Mouse (Mus musculus): ENCODE measurements around the gene Secisbp2.
A peak's percentile ranks its signal among the peaks of the same experiment; 100 is the strongest.
"Not testable (repeated sequence)": the region's sequence is repeated elsewhere in the genome, so short reads cannot be mapped to it uniquely, and the experiment has no call there.

The Secisbp2 gene

GRCm38 (mm10) chr13:51658094-51658493, 6.6 kb downstream of the Secisbp2 start:
- TF ChIP-seq CTCF (conservative IDR thresholded peaks at IDR 0.05; ENCODE audit: low read length) (no peak), NANOG (IDR thresholded peaks at IDR 0.05; ENCODE audit: borderline replicate concordance, low read length) (no peak), POU5F1 (IDR thresholded peaks at IDR 0.05; ENCODE audit: borderline replicate concordance, low read length) (no peak)
- no peaks in the 10 kb centered on the region for H3K27me3 ChIP-seq (ENCODE audit: insufficient read depth, low read length)
- no peaks in the 10 kb centered on the region for H3K9me3 ChIP-seq (ENCODE audit: low read length)

GRCm38 (mm10) chr13:51659573-51659972, 8.1 kb downstream of the Secisbp2 start:
- TF ChIP-seq CTCF (conservative IDR thresholded peaks at IDR 0.05; ENCODE audit: low read length) (no peak), POU5F1 (IDR thresholded peaks at IDR 0.05; ENCODE audit: borderline replicate concordance, low read length) (no peak), NANOG (IDR thresholded peaks at IDR 0.05; ENCODE audit: borderline replicate concordance, low read length) (no peak)
- Histone ChIP-seq H3K36me3 (ENCODE audit: insufficient read depth, low read length) (peaks cover 97% of the 10 kb centered on the region), H3K9me3 (ENCODE audit: low read length) (no peaks in the 10 kb centered on the region), H3K27me3 (ENCODE audit: insufficient read depth, low read length) (no peaks in the 10 kb centered on the region), H3K4me3 (replicated peaks; ENCODE audit: low read length) (no peak overlapping the region), H3K4me1 (replicated peaks; ENCODE audit: low read depth, low read length) (no peaks in the 10 kb centered on the region)

More at GRCm38 (mm10) chr13:51658094-51658493, 6.6 kb downstream of the Secisbp2 start:
- H3K4me3 ChIP-seq (replicated peaks; ENCODE audit: low read length): no peak overlapping the region
- peaks cover 98% of the 10 kb centered on the region for H3K36me3 ChIP-seq (ENCODE audit: insufficient read depth, low read length)
- H3K4me1 ChIP-seq (replicated peaks; ENCODE audit: low read depth, low read length): peaks cover 8% of the 10 kb centered on the region

- Histone ChIP-seq H3K4me3 (replicated peaks; ENCODE audit: low read length) (no peak overlapping the region), H3K4me1 (replicated peaks; ENCODE audit: low read depth, low read length) (peaks cover 22% of the 10 kb centered on the region), H3K27me3 (ENCODE audit: insufficient read depth, low read length) (no peaks in the 10 kb centered on the region), H3K9me3 (ENCODE audit: low read length) (no peaks in the 10 kb centered on the region), H3K36me3 (ENCODE audit: insufficient read depth, low read length) (peaks cover 86% of the 10 kb centered on the region)
- no peak for TF ChIP-seq POU5F1 (IDR thresholded peaks at IDR 0.05; ENCODE audit: borderline replicate concordance, low read length)
- TF ChIP-seq NANOG (IDR thresholded peaks at IDR 0.05; ENCODE audit: borderline replicate concordance, low read length): no peak
Measured at GRCm38 (mm10) chr13:51663561-51663960, 12.1 kb downstream of the Secisbp2 start.

GRCm38 (mm10) chr13:51668195-51668594, 16.7 kb downstream of the Secisbp2 start:
- Histone ChIP-seq H3K4me1 (replicated peaks; ENCODE audit: low read depth, low read length) (peaks cover 42% of the 10 kb centered on the region), H3K4me3 (replicated peaks; ENCODE audit: low read length) (peak overlapping the region; percentile 61), H3K36me3 (ENCODE audit: insufficient read depth, low read length) (peaks cover 77% of the 10 kb centered on the region)
- not testable (repeated sequence) for H3K27me3 ChIP-seq (ENCODE audit: insufficient read depth, low read length); H3K9me3 ChIP-seq (ENCODE audit: low read length)

GRCm38 (mm10) chr13:51676641-51677040, 25.1 kb downstream of the Secisbp2 start:
- no peaks in the 10 kb centered on the region for H3K27me3 ChIP-seq (ENCODE audit: insufficient read depth, low read length)
- peaks cover 94% of the 10 kb centered on the region for H3K36me3 ChIP-seq (ENCODE audit: insufficient read depth, low read length)

GRCm38 (mm10) chr13:51677041-51677440, 25.5 kb downstream of the Secisbp2 start:
- Histone ChIP-seq H3K9me3 (ENCODE audit: low read length) (no peaks in the 10 kb centered on the region), H3K36me3 (ENCODE audit: insufficient read depth, low read length) (peaks cover 94% of the 10 kb centered on the region), H3K4me1 (replicated peaks; ENCODE audit: low read depth, low read length) (peaks cover 52% of the 10 kb centered on the region), H3K4me3 (replicated peaks; ENCODE audit: low read length) (no peak overlapping the region), H3K27me3 (ENCODE audit: insufficient read depth, low read length) (no peaks in the 10 kb centered on the region)
- no peak for TF ChIP-seq CTCF (conservative IDR thresholded peaks at IDR 0.05; ENCODE audit: low read length)
- TF ChIP-seq NANOG (IDR thresholded peaks at IDR 0.05; ENCODE audit: borderline replicate concordance, low read length): no peak
- TF ChIP-seq POU5F1 (IDR thresholded peaks at IDR 0.05; ENCODE audit: borderline replicate concordance, low read length): no peak

More at GRCm38 (mm10) chr13:51676641-51677040, 25.1 kb downstream of the Secisbp2 start:
- peaks cover 48% of the 10 kb centered on the region for H3K4me1 ChIP-seq (replicated peaks; ENCODE audit: low read depth, low read length)
- no peak for TF ChIP-seq NANOG (IDR thresholded peaks at IDR 0.05; ENCODE audit: borderline replicate concordance, low read length)
- no peak for TF ChIP-seq CTCF (conservative IDR thresholded peaks at IDR 0.05; ENCODE audit: low read length)
- no peak for TF ChIP-seq POU5F1 (IDR thresholded peaks at IDR 0.05; ENCODE audit: borderline replicate concordance, low read length)
- no peak overlapping the region for H3K4me3 ChIP-seq (replicated peaks; ENCODE audit: low read length)
- H3K9me3 ChIP-seq (ENCODE audit: low read length): no peaks in the 10 kb centered on the region

- Histone ChIP-seq H3K9me3 (ENCODE audit: low read length) (no peaks in the 10 kb centered on the region), H3K4me1 (replicated peaks; ENCODE audit: low read depth, low read length) (peaks cover 54% of the 10 kb centered on the region), H3K36me3 (ENCODE audit: insufficient read depth, low read length) (peaks cover 100% of the 10 kb centered on the region), H3K4me3 (replicated peaks; ENCODE audit: low read length) (no peak overlapping the region), H3K27me3 (ENCODE audit: insufficient read depth, low read length) (no peaks in the 10 kb centered on the region)
- no peak for TF ChIP-seq CTCF (conservative IDR thresholded peaks at IDR 0.05; ENCODE audit: low read length)
- no peak for TF ChIP-seq NANOG (IDR thresholded peaks at IDR 0.05; ENCODE audit: borderline replicate concordance, low read length)
- no peak for TF ChIP-seq POU5F1 (IDR thresholded peaks at IDR 0.05; ENCODE audit: borderline replicate concordance, low read length)
Measured at GRCm38 (mm10) chr13:51677630-51678185, 26.2 kb downstream of the Secisbp2 start.

- TF ChIP-seq NANOG (IDR thresholded peaks at IDR 0.05; ENCODE audit: borderline replicate concordance, low read length): no peak
- TF ChIP-seq POU5F1 (IDR thresholded peaks at IDR 0.05; ENCODE audit: borderline replicate concordance, low read length): no peak
- TF ChIP-seq CTCF (conservative IDR thresholded peaks at IDR 0.05; ENCODE audit: low read length): no peak
- Histone ChIP-seq H3K36me3 (ENCODE audit: insufficient read depth, low read length) (peaks cover 100% of the 10 kb centered on the region), H3K4me1 (replicated peaks; ENCODE audit: low read depth, low read length) (peaks cover 49% of the 10 kb centered on the region), H3K9me3 (ENCODE audit: low read length) (no peaks in the 10 kb centered on the region), H3K27me3 (ENCODE audit: insufficient read depth, low read length) (no peaks in the 10 kb centered on the region), H3K4me3 (replicated peaks; ENCODE audit: low read length) (no peak overlapping the region)
Measured at GRCm38 (mm10) chr13:51678687-51679086, 27.2 kb downstream of the Secisbp2 start.

- Histone ChIP-seq H3K4me1 (replicated peaks; ENCODE audit: low read depth, low read length) (peaks cover 43% of the 10 kb centered on the region), H3K27me3 (ENCODE audit: insufficient read depth, low read length) (no peaks in the 10 kb centered on the region), H3K36me3 (ENCODE audit: insufficient read depth, low read length) (peaks cover 100% of the 10 kb centered on the region), H3K9me3 (ENCODE audit: low read length) (no peaks in the 10 kb centered on the region), H3K4me3 (replicated peaks; ENCODE audit: low read length) (no peak overlapping the region)
- TF ChIP-seq NANOG (IDR thresholded peaks at IDR 0.05; ENCODE audit: borderline replicate concordance, low read length) (no peak), POU5F1 (IDR thresholded peaks at IDR 0.05; ENCODE audit: borderline replicate concordance, low read length) (no peak), CTCF (conservative IDR thresholded peaks at IDR 0.05; ENCODE audit: low read length) (no peak)
Measured at GRCm38 (mm10) chr13:51679332-51679731, 27.8 kb downstream of the Secisbp2 start.
